ENCODE assay signal across 8 mouse cellular contexts in genomic region chr10:70440639-70441461, GRCm38 (mm10). TPM values are rescaled to one million over a fixed set of nuclear protein-coding genes. Genes with fewer than 3 reads are reported as not detected.
DNase-seq lines count a peak whose midpoint lies in the region; ATAC-seq and TF ChIP-seq lines count a peak whose summit lies in the region.

No protein-coding gene starts in this region.

- peaks cover 17% of the 10 kb centered on the region in 2 experiments for H3K4me1 ChIP-seq in ES-E14 (ENCODE audit: control insufficient read depth in 2 of 2, insufficient read depth in 2 of 2, low read length in 2 of 2, poor library complexity in 1 of 2)
- H3K4me1 ChIP-seq in lung, embryonic 14.5 days (ENCODE audit: insufficient read depth), result peaks cover 2% of the 10 kb centered on the region; the same call in 1 of the 2 replicates

- under 1% methylated on average over 43 of the region's 44 CpGs for WGBS in lung, embryonic 14.5 days

- no peak for DNase-seq in ES-E14 (ENCODE audit: low read depth, low spot score)
- peak; percentile 87 for DNase-seq in cerebellum, adult 11-12 months
- DNase-seq in forelimb bud, embryonic 11.5 days (ENCODE audit: low read depth, low spot score), result peak; percentile 61
- DNase-seq in heart, postnatal 4 days, result peak; percentile 62
- DNase-seq in layer of hippocampus, postnatal 10 days (ENCODE audit: low spot score in 2 of 2), result peak; percentile 72 to 83
- DNase-seq in lung, embryonic 14.5 days, result peak; percentile 67
- DNase-seq in right cerebral cortex, adult 18-20 months, result peak; percentile 81
- no peak for DNase-seq in thymus, postnatal 10 days (ENCODE audit: low spot score in 2 of 2)

- in situ Hi-C loops in ES-E14 (cut with MboI; ENCODE audit: low sequenced_read_pairs in 2 of 2, unreplicated experiment in 2 of 2), result no loop called here

- no peak for TF ChIP-seq CTCF in lung, embryonic 14.5 days (IDR thresholded peaks at IDR 0.05; ENCODE audit: low read depth)

- H3K4me2 ChIP-seq in lung, embryonic 14.5 days, result peak overlapping the region; percentile 84

- peak overlapping the region; percentile 64 to 68 for H3K4me3 ChIP-seq in ES-E14 (ENCODE audit: insufficient read depth in 1 of 2, low read depth in 1 of 2, low read length in 2 of 2, poor library complexity in 1 of 2, severe bottlenecking in 1 of 2)
- peak overlapping the region; percentile 68 for H3K4me3 ChIP-seq in lung, embryonic 14.5 days (ENCODE audit: low read depth, low read length)

- H3K9ac ChIP-seq in ES-E14 (ENCODE audit: insufficient read depth, low read depth, low read length, poor library complexity, severe bottlenecking), result peak overlapping the region; percentile 50
- peak overlapping the region; percentile 66 for H3K9ac ChIP-seq in lung, embryonic 14.5 days

- no peaks in the 10 kb centered on the region for H3K9me3 ChIP-seq in ES-E14 (ENCODE audit: control insufficient read depth, insufficient read depth, low read depth, low read length)
- H3K9me3 ChIP-seq in lung, embryonic 14.5 days (ENCODE audit: low read depth, low read length), result no peaks in the 10 kb centered on the region

- H3K27me3 ChIP-seq in lung, embryonic 14.5 days (ENCODE audit: insufficient read depth, low read length), result no peaks in the 10 kb centered on the region

- no peak overlapping the region; the same call in none of the 2 replicates for H3K27ac ChIP-seq in ES-E14 (ENCODE audit: insufficient read depth, low read depth, low read length, poor library complexity, severe bottlenecking)
- peak overlapping the region; percentile 44; the same call in 1 of the 2 replicates for H3K27ac ChIP-seq in lung, embryonic 14.5 days (ENCODE audit: low read depth)

- ATAC-seq in lung, embryonic 14.5 days (ENCODE audit: insufficient read depth), result peak; percentile 86

- no peaks in the 10 kb centered on the region for H3K36me3 ChIP-seq in ES-E14 (ENCODE audit: control insufficient read depth, insufficient read depth, low read length, poor library complexity, severe bottlenecking)
- H3K36me3 ChIP-seq in lung, embryonic 14.5 days (ENCODE audit: insufficient read depth), result no peaks in the 10 kb centered on the region

TF ChIP-seq in ES-E14, 5 proteins besides CTCF, POLR2A, EP300 and RAD21:
- 0 out of 2 replicates have a peak, but pooled peaks have one; percentile 29 for TF ChIP-seq HCFC1 (IDR thresholded peaks at IDR 0.05; ENCODE audit: borderline replicate concordance, insufficient read depth, low read length)
- TF ChIP-seq ZC3H11A (IDR thresholded peaks at IDR 0.05; ENCODE audit: borderline replicate concordance, low read depth, low read length), result no peak
- no peak for TF ChIP-seq CHD2 (IDR thresholded peaks at IDR 0.05; ENCODE audit: low read depth, low read length)

RNA-seq across cellular contexts. Expression of gene Fam13c, which starts 0.6 kb away (rescaled TPM):
- total RNA-seq in ES-E14 (2012; rRNA removed), result 4.0 and 4.4 TPM in 2 replicates
- total RNA-seq in heart, postnatal 4 days (2021), result 1 to 10 TPM; 7.2 to 8.2 TPM
- 10 to 100 TPM; 60.0 to 61.9 TPM for total RNA-seq in layer of hippocampus, postnatal 10 days (2021)
- polyA plus RNA-seq in lung, embryonic 14.5 days (2014; fragmentation: Nextera tagmentation; extraction: Ambion mirVana), result 9.1 and 9.7 TPM in 2 replicates

Comparison
In these comparisons a context has a peak if more than half of its experiments do, and no peak if none do; other contexts are left out.
1. DNase-seq: peak in cerebellum, adult 11-12 months (single experiment), forelimb bud, embryonic 11.5 days (single experiment), heart, postnatal 4 days (single experiment), layer of hippocampus, postnatal 10 days (2 of 2), lung, embryonic 14.5 days (single experiment) and right cerebral cortex, adult 18-20 months (single experiment); none in ES-E14 (single experiment) and thymus, postnatal 10 days (0 of 2).
2. RNA of gene Fam13c, which starts 0.6 kb away (total RNA-seq): 60.0 to 61.9 TPM in layer of hippocampus, postnatal 10 days; 7.2 to 8.2 TPM in heart, postnatal 4 days and 4.0 to 4.4 TPM in ES-E14; every median in the first group is over 4 times any median in the second.